Mouse (Mus musculus): ENCODE data around the gene Gm21973. TPM values are rescaled to one million over a fixed set of nuclear protein-coding genes. Genes with fewer than 3 reads are reported as not detected.

Gm21973 gene
- total RNA-seq, 4 experiments from 2014 or later = not detected

DNA sequence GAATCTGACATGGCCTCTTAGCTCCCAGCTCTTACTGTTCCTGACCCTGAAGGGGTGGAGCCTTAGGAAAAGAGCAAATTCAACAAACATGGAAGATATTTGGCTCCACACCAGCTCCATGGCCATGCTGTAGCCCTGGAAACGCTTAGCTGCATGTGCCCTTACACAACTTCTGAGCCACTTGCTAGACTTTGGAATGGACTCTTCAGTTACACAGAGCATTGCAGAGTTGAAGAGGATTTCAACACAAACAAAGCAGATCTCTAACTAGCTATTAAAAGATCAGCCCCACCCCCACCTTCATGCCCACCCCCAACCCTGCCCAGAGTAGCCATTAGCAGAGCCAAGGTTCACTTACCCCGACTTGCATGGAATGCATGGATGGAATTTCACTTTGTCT, 74.6 kb downstream of the Gm21973 start:
- no peak for DNase-seq (ENCODE audit: low spot score in 2 of 2)

DNA sequence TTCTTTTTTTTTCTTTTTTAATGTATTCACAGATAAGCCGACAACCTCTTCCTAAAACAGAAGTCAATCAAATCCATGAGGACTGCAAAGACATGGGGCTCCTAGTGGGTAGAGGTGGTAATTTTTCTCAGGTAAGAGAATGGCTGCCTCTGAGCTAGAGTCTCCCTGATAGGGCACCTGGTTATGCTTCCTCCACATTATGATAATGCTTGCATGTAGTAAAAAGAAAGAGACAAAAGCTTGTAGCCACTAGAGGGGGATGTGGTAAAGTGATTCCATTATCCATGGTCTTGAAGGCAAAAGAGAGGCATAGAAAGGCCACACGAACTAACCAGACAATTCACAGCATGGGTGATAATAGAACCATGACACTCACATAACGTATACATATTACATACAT, 75.2 kb downstream of the Gm21973 start:
- DNase-seq (ENCODE audit: low spot score in 2 of 2) = no peak

DNA sequence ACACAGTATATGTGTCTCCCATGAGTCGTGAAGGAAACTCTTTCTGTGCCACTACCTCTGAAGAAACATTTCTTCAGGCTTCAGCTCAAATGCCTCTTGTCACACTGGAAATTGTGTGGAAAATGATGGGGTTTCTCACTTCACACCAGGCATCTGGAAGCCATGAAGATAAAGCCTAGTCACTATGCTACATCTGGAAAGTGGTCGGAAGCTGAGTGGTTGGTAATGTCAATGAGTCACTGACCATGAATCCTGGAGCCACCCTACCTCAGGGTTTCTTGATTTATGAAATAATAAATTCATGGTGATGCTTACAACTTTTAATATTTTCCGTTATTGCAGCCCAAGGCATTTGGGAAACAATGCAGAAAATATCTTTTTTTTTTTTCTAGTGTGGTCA, 84.7 kb downstream of the Gm21973 start:
- no peak for DNase-seq (ENCODE audit: low spot score in 2 of 2)

DNA sequence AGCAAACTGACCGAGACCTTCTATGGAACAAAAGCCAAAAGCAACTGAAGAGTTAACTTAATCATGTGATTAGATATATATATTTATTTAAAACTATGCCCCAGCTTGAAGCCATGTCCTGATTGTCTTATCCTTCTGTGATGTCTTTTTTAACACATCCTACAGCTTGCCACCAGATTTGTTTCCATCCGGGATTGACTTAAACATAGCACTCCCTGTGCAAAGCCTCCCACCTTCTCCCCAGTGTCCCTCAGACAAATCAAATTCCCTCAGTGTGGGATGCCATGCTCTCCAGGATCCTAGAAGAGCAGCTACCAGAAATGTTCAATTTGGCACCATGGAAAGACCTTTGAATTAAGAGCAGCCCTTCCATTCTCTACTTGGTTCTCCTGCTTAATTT, 85.7 kb downstream of the Gm21973 start:
- peak in 1 of 2 experiments; percentile 54 for DNase-seq (ENCODE audit: low spot score in 2 of 2)

DNA sequence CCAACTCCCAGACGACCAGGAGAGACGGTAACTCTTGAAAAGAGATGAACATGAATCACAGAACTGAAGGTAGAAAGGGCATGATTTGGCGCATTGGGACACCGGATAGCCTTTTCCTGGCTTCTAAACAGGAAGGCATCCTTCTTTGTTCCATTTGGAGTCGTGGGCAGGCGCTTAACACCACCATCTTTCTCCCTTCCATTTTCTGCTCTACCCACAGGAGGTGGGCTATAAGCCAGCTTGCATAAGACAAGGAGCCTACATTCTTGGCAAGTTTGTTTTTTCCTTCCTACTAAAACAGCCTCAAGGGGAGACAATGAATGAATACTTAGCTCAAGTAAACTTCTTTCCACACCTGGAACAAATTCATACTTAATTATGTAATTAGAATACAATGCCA, 88.5 kb downstream of the Gm21973 start:
- DNase-seq (ENCODE audit: low spot score in 2 of 2) = peak in 1 of 2 experiments; percentile 44

DNA sequence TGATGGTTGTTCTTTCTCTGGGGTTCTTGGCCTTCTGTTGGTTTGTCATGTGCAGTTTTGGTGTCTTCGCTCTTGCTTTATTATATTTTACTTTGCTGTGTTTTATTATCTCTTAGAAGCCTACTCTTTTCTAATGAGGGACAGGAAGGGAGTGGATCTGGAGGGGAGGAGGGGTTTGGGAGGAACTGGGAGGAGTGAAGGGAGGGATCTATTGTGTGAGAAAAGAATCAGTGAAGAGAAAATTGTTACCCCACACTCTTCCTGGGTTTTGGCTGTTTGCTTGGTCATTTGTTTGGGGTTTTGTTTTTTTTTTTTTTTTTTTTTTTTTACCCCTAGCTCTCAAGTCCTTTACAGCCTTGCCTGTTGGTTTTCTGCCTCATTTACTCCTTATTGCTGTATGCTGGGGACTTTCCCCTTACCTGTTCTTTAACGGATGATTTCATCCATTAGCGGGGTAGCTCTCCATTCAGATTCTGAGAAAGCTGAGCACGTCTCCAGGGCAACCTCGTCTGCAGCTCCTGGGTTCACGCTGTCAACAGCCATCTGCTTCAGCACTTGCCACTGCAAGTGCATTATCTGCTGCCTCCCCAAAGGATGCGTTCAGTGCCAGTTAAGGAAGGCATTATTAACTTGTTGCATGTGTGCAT, 96.1 kb downstream of the Gm21973 start:
- no peak for DNase-seq (ENCODE audit: low spot score in 2 of 2)

DNA sequence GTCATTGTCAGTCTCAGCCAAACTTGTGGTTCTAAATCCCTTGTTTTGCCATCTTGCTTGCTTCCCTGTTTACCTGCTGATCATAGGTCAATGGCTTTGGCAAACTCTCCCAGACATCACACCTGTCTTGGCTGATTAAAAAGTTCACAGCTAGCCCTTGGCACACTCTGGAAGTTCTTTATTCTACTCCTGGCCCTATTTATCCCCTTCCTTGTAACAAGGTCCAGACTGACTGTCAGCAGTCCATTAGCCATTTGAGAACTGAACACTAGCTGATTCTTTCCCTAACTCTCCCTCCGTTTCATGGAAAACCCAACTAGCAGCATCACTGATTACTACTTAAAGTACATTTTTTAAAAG, 96.6 kb downstream of the Gm21973 start:
- DNase-seq (ENCODE audit: low spot score in 2 of 2) = no peak

Other genes starting within 250 kb of the Gm21973 start
- gene Prlr, start 148.1 kb upstream of the Gm21973 start, total RNA-seq (2022) = 1 to 10 TPM; 1.6 to 8.0 (median 1.9) TPM
- not detected for gene Agxt2, start 33.2 kb downstream of the Gm21973 start, total RNA-seq (2022)
- 10 to 100 TPM; 22.3 to 27.0 (median 24.7) TPM for gene Dnajc21, start 145.1 kb downstream of the Gm21973 start, total RNA-seq (2022)
- 10 to 100 TPM; 18.1 to 19.8 (median 19.1) TPM for gene Brix1, start 160.6 kb downstream of the Gm21973 start, total RNA-seq (2022)
- 10 to 100 TPM; 11.6 to 21.9 (median 13.7) TPM for gene Rad1, start 160.6 kb downstream of the Gm21973 start, total RNA-seq (2022)
- gene Ttc23l, start 233.3 kb downstream of the Gm21973 start, total RNA-seq (2022) = not detected